Mouse (Mus musculus): ENCODE measurements around the gene Ulk1. TPM values are rescaled to one million over a fixed set of nuclear protein-coding genes. Genes with fewer than 3 reads are reported as not detected.

The Ulk1 gene
- total RNA-seq, 2 experiments from 2014 or later, result 26.2 to 34.1 TPM

DNA sequence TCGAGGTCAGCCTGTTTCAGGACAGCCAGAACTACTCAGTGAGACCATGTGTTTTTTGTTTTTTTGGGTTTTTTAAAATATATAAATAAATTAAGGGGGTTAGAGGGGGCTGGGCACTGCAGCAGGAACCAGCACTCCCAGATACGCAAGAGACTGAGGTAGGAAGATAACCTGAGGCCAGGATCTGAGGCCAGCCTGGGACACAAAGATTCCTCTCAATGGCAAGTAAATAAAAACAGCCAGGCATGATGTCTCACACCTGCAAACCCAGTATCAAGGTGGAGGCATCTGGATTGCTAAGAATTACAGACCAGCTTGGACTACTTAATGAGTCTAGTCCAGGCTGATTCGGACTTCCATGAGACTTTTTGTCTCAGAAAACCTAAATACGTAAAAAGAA lies 40.6 kb downstream of the Ulk1 start:
- no peak for DNase-seq

DNA sequence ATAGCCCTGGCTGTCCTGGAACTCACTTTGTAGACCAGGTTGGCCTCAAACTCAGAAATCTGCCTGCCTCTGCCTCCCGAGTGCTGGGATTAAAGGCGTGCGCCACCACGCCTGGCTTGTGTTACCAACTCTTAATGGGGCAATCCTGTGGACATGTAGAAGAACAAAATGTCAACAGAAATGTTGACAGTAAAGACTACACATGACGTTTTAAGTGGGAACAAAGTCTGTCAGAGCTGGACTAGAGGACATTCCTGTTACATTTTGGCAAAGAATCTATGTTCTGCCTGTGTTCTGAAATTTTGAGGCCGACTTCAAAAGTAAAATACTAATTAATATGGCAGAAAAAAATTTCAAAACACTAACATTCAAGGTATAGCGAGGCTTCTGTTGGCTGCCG lies 46.0 kb downstream of the Ulk1 start:
- DNase-seq, result no peak

DNA sequence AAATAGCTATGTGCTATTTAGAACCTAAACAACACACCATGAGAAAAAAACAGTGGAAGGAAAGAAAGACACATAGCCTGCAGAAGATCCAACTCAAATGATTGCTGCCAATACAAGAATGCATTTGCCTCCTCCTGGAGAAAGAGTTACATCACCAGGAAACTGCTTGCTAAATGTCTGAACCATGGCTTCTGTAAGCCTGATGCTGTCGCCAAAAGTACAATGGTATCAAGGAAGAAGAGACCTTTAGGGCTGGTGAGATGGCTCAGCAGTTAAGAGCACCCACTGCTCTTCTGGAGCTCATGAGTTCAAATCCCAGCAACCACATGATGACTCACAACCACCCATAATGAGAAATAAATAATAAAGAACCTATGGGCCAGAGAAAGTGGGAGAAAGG lies 64.9 kb downstream of the Ulk1 start:
- DNase-seq, result no peak

DNA sequence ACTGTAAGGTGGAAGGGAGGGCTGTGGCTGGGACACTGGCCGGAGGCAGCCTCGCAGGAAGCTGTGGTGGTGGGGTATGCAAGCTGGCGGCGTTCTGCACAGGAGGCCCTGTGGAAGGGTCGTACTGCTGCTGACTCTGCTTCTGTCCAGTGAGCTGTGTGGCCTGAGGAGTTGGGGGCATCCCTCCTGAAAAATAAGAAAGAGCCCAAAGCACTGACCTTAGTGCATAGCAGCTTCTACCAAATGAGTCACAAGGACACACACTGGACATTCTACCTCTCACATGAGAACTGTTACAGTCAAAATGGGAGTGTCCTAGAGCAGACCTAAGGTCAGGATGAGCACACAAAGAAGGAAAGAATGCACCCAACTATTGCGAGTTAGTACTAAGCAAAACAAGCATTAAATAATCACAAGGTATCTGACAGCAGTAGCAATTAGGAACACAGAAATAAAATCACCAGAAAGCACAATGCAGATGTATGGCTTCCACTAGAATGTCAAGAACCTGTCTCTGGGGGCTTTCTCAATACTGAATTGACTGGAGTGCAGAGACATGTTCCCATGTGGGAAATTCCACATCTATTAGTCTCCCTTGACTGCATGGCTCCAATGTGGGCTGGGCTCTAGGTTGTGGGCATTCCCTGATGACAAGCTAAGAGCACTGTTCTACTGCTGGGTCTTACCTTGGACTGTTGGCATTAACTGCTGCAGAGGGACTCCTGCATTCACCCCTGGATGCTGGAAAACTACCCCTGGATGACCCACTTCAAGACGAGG lies 70.2 kb downstream of the Ulk1 start:
- DNase-seq, result no peak

DNA sequence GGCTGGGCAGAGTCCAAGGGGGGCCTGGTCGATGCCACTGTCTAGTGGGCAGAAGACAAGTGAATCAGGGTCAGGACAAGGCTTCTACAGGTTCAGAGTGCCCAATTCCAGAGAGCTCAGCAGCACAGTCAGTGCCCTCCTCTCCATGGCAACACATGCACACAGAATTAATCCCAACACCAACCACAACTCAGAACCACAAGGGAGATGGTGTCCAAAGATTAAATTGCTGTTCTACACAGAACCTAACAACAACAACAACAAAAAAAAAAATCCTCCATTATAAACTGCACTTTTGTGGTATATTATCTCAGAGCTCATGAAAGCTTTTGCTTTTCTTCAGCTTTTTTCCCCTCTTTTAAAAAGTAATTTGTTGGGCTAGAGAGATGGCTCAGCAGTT lies 74.3 kb downstream of the Ulk1 start:
- DNase-seq, result no peak

Other genes with a start within 250 kb of the Ulk1 start
- 10 to 100 TPM; 15.5 to 16.9 TPM for gene Noc4l, start 156.7 kb downstream of the Ulk1 start, total RNA-seq (2021)
- gene Ddx51, start 156.6 kb downstream of the Ulk1 start, total RNA-seq (2021), result 10 to 100 TPM in 1 of 2 experiments, 1 to 10 TPM in 1; 9.5 to 10.8 TPM
- 10 to 100 TPM; 34.9 to 51.7 TPM for gene Ep400, start 39.4 kb downstream of the Ulk1 start, total RNA-seq (2021)
- gene Pus1, start 29.4 kb downstream of the Ulk1 start, total RNA-seq (2021), result 10 to 100 TPM; 14.1 to 15.9 TPM
- 10 to 100 TPM; 12.0 to 12.8 TPM for gene Hscb, start 29.7 kb upstream of the Ulk1 start, total RNA-seq (2021)
- gene Chek2, start 29.9 kb upstream of the Ulk1 start, total RNA-seq (2021), result 1 to 10 TPM; 3.8 to 5.0 TPM
- gene Ttc28, start 69.7 kb upstream of the Ulk1 start, total RNA-seq (2021), result 10 to 100 TPM; 24.5 to 25.2 TPM

Measured in gastrocnemius, postnatal 10 days (tissue).